Mouse (Mus musculus): ENCODE results near the gene Plcxd2.

DNA sequence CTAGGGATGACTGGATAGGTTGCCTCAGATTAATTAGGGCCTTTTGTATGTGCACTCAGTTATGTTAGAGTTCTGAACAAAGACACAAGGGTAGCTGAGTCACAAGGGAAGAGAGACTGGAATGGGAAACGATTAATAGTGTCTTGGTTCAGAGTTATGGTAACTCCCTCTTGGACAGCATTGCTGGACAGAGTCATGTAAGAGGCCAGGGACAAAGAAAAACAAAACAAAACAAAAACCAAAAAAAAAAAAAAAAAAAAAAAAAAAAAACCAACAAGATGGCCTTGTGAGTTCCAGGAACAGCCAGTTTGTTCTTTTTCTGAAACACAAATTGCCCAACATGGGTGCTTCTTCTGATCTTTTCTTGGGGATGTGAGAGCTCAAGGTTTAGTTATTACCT is 23.8 kb downstream of the Plcxd2 start:
- TF ChIP-seq CTCF (IDR thresholded peaks at IDR 0.05; ENCODE audit: low read depth, low read length) (no peak), POLR2A (IDR thresholded peaks at IDR 0.05; ENCODE audit: borderline replicate concordance, low read depth, low read length) (no peak)

All from bone marrow macrophage, adult 2 months (primary cell).